Mouse (Mus musculus) bone marrow macrophage, adult 2 months (primary cell): Measurements from ENCODE around the gene Sh3tc1.

Source experiments
- CTCF ChIP-seq: IDR thresholded peaks from 2 replicates; pipeline ENCODE4 v1.5.1; 2012; ENCODE audit warnings: low read depth, mild to moderate bottlenecking, low read length, moderate library complexity
- POLR2A ChIP-seq: IDR thresholded peaks from 2 replicates; pipeline ENCODE4 v1.6.1; 2012; ENCODE audit warnings: mild to moderate bottlenecking, low read depth, low read length, borderline replicate concordance

GRCm38 (mm10) chr5:35662021-35662545, 77.7 kb downstream of the Sh3tc1 start:
- TF ChIP-seq POLR2A: no peak
- TF ChIP-seq CTCF: no peak
